Mouse (Mus musculus): ENCODE results near the gene Glyctk.

DNA sequence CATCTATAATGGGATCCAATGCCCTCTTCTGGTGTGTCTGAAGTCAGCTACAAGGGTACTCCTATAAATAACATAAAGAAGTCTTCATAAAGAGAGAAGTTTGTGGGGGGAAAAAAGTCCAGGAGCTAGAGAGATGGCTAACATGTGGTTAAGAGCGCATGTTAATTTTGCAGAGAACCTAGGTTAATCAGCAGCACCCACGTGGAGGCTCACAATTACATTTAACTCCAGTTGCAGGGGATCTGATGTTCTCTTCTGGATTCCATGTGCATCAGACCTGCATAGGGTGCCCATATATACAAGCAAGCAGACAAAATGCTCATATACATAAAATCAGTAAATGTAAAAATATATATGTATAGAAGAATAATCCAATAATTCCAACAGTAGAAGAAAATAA, 15.4 kb upstream of the Glyctk start:
- TF ChIP-seq GATA1 (IDR thresholded peaks at IDR 0.05; ENCODE audit: borderline replicate concordance, low read length) (no peak), FLI1 (IDR thresholded peaks at IDR 0.05; ENCODE audit: low read length) (no peak)
